Comparison of ENCODE assay signal across 9 mouse cellular contexts in genomic region chr5:140502925-140503324, GRCm38 (mm10). TPM values are rescaled to one million over a fixed set of nuclear protein-coding genes. Genes with fewer than 3 reads are reported as not detected.
DNase-seq lines count a peak whose midpoint lies in the region; ATAC-seq and TF ChIP-seq lines count a peak whose summit lies in the region.
"Not testable (repeated sequence)": the region's sequence is repeated elsewhere in the genome, so short reads cannot be mapped to it uniquely, and the experiment has no call there.
"Had no signal": no experiment of that assay in that cellular context is flagged by ENCODE, and none has a peak within 500 bp of the region (broad histone marks: within the 10 kb centered on the region; RNA-seq: fewer than 3 reads in every experiment).

No protein-coding gene starts in this region.

- peaks cover 22% of the 10 kb centered on the region for H3K4me1 ChIP-seq in lung, adult 2 months (ENCODE audit: control insufficient read depth, insufficient read depth, low read length)
- peaks cover 19% of the 10 kb centered on the region for H3K4me1 ChIP-seq in neural tube, embryonic 11.5 days (ENCODE audit: control insufficient read depth, insufficient read depth, low read length)

- TF ChIP-seq CTCF in lung, adult 2 months (IDR thresholded peaks at IDR 0.05; ENCODE audit: insufficient read depth, low read length): not testable (repeated sequence)

- H3K27ac ChIP-seq in neural tube, embryonic 11.5 days (ENCODE audit: low read depth, low read length): not testable (repeated sequence)

- DNase-seq in MEL-GATA-1-ER (ENCODE audit: extremely low read depth, low read depth): peak; percentile 55
- DNase-seq in embryo, embryonic 10.5 days (ENCODE audit: low spot score): peak; percentile 75
- DNase-seq in gastrocnemius, adult 8-10 months (ENCODE audit: low spot score in 2 of 2): peak; percentile 47 to 63
- DNase-seq in heart, postnatal 4 days: peak; percentile 71
- DNase-seq in kidney, postnatal 10 days: peak; percentile 87
- DNase-seq in lung, adult 2 months: peak; percentile 65
- not testable (repeated sequence) for DNase-seq in neural tube, embryonic 11.5 days (ENCODE audit: low spot score)
- DNase-seq in thymus, postnatal 25 days: peak; percentile 42

- H3K4me2 ChIP-seq in neural tube, embryonic 11.5 days (ENCODE audit: low read depth): peak overlapping the region; percentile 36

- H3K9ac ChIP-seq in neural tube, embryonic 11.5 days (ENCODE audit: low read length): peak overlapping the region; percentile 35; the same call in 1 of the 2 replicates

- H3K27me3 ChIP-seq in neural tube, embryonic 11.5 days (ENCODE audit: control insufficient read depth, insufficient read depth, low read length): not testable (repeated sequence)

- not testable (repeated sequence) for H3K4me3 ChIP-seq in lung, adult 2 months (replicated peaks; ENCODE audit: extremely low read depth, low read depth, low read length)
- 0 out of 2 replicates have a peak overlapping the region, but pooled peaks have one; percentile 6 for H3K4me3 ChIP-seq in neural tube, embryonic 11.5 days (ENCODE audit: low read depth, low read length)

- 2% methylated on average over 12 of the region's 12 CpGs for WGBS in lung, adult 2 months
- WGBS in neural tube, embryonic 11.5 days: 1% methylated on average over 12 of the region's 12 CpGs

- not testable (repeated sequence) for ATAC-seq in neural tube, embryonic 11.5 days (ENCODE audit: insufficient read depth, low FRiP score, low TSS enrichment)

- H3K9me3 ChIP-seq in neural tube, embryonic 11.5 days (ENCODE audit: control insufficient read depth, low read length): not testable (repeated sequence)

- not testable (repeated sequence) for H3K36me3 ChIP-seq in neural tube, embryonic 11.5 days (ENCODE audit: control insufficient read depth, insufficient read depth, low read length)

- TF ChIP-seq POLR2A in lung, adult 2 months (IDR thresholded peaks at IDR 0.05; ENCODE audit: borderline replicate concordance, extremely low read depth, low read depth, low read length): peak; percentile 7; the same call in 1 of the 2 replicates

RNA-seq across cellular contexts. Expression of gene Chst12, which starts 2.4 kb away (rescaled TPM):
- total RNA-seq in gastrocnemius, adult 8-10 months (2022): 1 to 10 TPM; 2.4 to 5.2 (median 3.5) TPM
- total RNA-seq in heart, postnatal 4 days (2021): 1 to 10 TPM; 6.3 to 7.0 TPM
- 49.6 and 60.5 TPM in 2 replicates for polyA plus RNA-seq in lung, adult 2 months (2012; rRNA removed)
- polyA plus RNA-seq in neural tube, embryonic 11.5 days (2014; fragmentation: Nextera tagmentation; extraction: Ambion mirVana): 14.4 and 15.5 TPM in 2 replicates

RNA-seq across cellular contexts. Expression of gene Gm4869, which starts 57.5 kb away (rescaled TPM):
- not detected for total RNA-seq in gastrocnemius, adult 8-10 months (2022)
- not detected for total RNA-seq in heart, postnatal 4 days (2021)
- polyA plus RNA-seq in lung, adult 2 months (2012; rRNA removed): 0.05 TPM in 1 of 2 replicates, not detected in the other
- polyA plus RNA-seq in neural tube, embryonic 11.5 days (2014; fragmentation: Nextera tagmentation; extraction: Ambion mirVana): not detected in 2 replicates
- total RNA-seq: layer of hippocampus, postnatal 14 days had no signal
